11 mouse cellular contexts compared by ENCODE assay signal in the genomic region with DNA sequence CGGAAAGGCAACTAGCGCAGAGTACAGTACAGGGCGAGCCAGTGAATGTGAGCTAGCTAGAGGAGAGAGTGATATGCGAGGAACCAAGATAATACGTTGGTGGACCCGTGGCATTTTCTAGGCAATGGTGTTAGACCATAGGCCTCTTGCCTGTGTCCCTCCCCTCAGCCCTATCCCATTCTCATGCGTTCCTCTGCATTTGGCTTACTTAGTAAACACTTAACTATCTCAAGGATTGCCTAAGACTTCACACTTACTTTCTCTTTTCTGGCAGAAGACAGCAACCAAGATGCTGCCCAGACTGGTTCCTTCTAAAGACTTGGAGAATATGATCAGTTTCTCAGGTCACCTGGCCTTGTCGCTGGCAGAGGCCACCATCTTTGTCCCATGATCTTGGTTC.
"Had no signal": no experiment of that assay in that cellular context is flagged by ENCODE, and none has a peak within 500 bp of the region (broad histone marks: within the 10 kb centered on the region; RNA-seq: fewer than 3 reads in every experiment).

No protein-coding gene starts in this region.

- ATAC-seq: liver, embryonic 12.5 days had no signal

- DNase-seq: kidney, adult 9 months; kidney, postnatal 14 days; lung, postnatal 14 days; midbrain, embryonic 14.5 days; thymus, postnatal 4 days had no signal

- H3K4me3 ChIP-seq: left cerebral cortex, adult 2 months; limb, embryonic 10.5 days; liver, embryonic 12.5 days; midbrain, embryonic 10.5 days; myocyte; neural tube, embryonic 15.5 days had no signal

- H3K9ac ChIP-seq: liver, embryonic 12.5 days; neural tube, embryonic 15.5 days had no signal

- H3K4me1 ChIP-seq: liver, embryonic 12.5 days; neural tube, embryonic 15.5 days had no signal

- H3K9me3 ChIP-seq: limb, embryonic 10.5 days; liver, embryonic 12.5 days; midbrain, embryonic 10.5 days; neural tube, embryonic 15.5 days had no signal

- H3K36me3 ChIP-seq: limb, embryonic 10.5 days; liver, embryonic 12.5 days; midbrain, embryonic 10.5 days; neural tube, embryonic 15.5 days had no signal

- H3K27me3 ChIP-seq: liver, embryonic 12.5 days; neural tube, embryonic 15.5 days had no signal

- H3K27ac ChIP-seq: left cerebral cortex, adult 2 months; limb, embryonic 10.5 days; liver, embryonic 12.5 days; midbrain, embryonic 10.5 days; neural tube, embryonic 15.5 days had no signal

- H3K4me2 ChIP-seq: liver, embryonic 12.5 days; neural tube, embryonic 15.5 days had no signal
